Mouse (Mus musculus) brain, adult 2 months (tissue): ENCODE data around the gene Psmd11.
"Not testable (repeated sequence)": the region's sequence is repeated elsewhere in the genome, so short reads cannot be mapped to it uniquely, and the experiment has no call there.

ENCODE experiments used
- DNase-seq: peaks from one replicate; pipeline ENCODE4 v3.0.0; 2011; ENCODE audit warnings: low read depth, low spot score

Psmd11 gene

GRCm38 (mm10) chr11:80426029-80426813, 2.2 kb upstream of the Psmd11 start:
- DNase-seq: not testable (repeated sequence)

DNA sequence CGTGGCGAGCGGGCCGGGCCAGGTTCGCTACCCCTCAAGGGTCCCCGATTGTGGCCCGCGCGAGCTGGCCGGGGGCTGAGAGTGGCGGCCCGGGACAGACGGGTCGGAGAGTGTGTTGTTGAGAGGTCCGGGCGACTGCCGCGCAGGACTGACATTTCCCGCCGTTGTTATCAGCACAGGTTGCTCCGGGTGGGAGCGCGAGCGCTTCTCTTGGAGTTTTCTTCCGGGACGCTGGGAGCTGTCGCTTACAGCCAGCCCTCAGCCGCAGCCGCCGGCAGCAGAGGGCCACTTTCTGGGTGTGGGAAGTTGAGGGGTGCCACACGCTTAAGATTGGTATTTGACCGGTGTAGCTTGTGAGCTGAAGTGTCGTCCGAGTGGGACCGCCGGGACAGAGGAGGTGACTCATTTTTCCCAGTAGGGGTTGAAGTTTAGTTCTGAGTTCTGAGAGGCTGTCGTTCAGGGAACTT, 627 bp downstream of the Psmd11 start:
- DNase-seq: peak; percentile 40

DNA sequence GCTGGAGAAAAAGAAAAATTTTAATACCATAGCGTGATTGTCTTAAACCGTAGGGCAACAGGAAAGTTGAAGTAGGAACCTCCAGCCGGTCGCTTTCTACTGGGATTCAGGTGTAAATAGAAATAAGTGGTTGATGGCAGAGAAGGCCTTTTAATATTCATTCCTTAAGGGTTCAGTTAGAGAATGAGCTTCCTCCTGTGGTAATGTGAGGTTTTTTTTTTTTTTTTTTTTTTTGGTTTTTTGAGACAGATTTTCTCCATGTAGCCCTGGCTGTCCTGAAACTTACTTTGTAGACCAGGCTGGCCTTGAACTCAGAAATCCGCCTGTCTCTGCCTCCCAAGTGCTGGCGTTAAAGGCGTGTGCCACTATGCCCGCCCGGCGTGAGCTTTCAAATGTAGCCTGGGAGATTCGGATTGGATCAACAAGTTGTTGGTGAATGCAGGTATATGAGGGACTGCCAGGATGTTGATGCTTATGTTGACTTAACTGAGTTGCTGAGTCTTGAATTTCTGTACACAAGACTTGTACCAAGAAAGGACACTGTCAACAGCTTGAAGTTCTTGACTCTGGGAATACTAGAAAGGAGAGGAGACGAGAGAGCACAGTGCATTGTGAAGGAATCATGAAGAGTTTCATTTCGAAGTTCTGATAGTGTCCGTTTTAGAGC, 1.2 kb downstream of the Psmd11 start:
- DNase-seq: no peak

GRCm38 (mm10) chr11:80430366-80430910, 2.0 kb downstream of the Psmd11 start:
- DNase-seq: no peak

GRCm38 (mm10) chr11:80446916-80447315, 18.5 kb downstream of the Psmd11 start:
- DNase-seq: no peak

DNA sequence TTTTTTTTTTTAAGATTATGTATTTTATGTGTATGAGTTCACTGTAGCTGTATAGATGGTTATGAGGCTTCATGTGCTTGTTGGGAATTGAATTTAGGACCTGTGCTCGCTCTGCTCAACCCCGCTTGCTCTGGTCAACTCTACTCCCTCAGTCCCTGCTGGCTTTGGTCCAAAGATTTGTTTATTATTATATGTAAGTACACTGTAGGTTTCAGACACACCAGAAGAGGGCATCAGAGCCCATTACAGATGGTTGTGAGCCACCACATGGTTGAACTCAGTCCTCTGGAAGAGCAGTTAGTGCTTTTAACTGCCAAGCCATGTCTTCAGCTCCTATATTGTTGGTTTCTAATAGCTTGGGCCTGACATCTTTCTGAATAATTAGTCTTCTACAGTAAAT, 21.4 kb downstream of the Psmd11 start:
- no peak for DNase-seq

- no peak for DNase-seq
Observed at GRCm38 (mm10) chr11:80452242-80452641, 23.8 kb downstream of the Psmd11 start.

- DNase-seq: no peak
Observed at GRCm38 (mm10) chr11:80453198-80453597, 24.8 kb downstream of the Psmd11 start.

DNA sequence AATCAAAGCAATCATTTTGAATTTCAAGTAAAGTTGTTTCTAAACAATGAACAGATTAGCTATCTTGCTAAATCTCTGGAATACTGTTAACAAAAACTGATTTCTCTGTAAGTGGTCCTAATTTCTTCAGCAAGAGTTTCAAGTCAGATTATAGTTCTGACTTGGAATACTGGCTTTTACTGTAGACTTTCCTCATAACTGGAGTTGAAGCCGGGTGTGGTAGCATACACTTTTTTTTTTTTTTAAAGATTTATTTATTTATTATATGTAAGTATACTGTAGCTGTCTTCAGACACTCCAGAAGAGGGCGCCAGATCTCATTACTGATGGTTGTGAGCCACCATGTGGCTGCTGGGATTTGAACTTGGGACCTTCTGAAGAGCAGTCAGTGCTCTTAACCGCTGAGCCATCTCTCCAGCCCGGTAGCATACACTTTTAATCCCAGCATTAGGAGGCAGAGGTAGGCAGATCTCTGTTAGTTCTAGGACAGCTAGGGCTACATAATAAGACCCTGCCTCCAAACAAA, 35.3 kb downstream of the Psmd11 start:
- DNase-seq: not testable (repeated sequence)

GRCm38 (mm10) chr11:80471836-80472605, 43.6 kb downstream of the Psmd11 start:
- peak; percentile 78 for DNase-seq

- DNase-seq: peak; percentile 95
Observed at GRCm38 (mm10) chr11:80474175-80474691, 45.8 kb downstream of the Psmd11 start.

DNA sequence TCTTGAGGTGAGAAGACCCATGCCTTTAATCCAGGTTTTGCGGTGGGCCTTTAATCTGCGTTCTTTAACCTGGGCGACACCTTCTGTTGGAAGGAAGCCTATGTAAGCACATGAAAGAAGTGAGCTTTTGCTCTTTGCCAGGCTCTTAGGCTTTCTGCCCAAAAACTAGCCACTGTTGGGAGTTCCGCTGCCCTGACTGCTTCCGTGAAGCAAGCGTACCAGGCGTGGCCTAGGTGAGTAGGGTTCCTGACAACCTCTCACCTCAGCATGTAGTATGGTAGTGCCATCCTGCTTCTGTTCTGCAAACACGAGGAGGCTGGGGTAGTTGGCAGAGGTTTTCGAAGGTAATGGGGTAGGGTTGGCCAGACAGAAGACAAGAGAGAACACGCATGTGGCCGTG, 46.4 kb downstream of the Psmd11 start:
- DNase-seq: peak; percentile 8

DNA sequence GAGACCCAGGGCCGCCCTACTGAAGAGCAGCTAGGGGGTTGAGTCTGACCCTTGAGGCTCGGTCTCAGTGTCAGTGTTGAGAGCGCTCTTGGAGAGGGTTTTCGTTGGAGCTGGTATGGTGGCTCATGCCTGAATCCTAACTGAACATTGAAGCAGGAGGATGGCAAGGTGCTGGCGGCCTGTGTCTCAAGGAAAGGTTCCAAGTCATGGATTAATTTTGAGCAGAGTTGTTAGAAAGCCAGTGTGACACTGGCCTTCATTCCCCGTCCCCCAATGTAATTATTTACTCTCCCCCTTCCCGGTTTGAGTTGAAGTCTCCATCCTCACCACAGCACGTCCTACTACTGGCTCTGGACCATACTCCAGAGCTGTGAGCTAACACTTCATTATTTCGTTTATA, 47.1 kb downstream of the Psmd11 start:
- DNase-seq: no peak

DNA sequence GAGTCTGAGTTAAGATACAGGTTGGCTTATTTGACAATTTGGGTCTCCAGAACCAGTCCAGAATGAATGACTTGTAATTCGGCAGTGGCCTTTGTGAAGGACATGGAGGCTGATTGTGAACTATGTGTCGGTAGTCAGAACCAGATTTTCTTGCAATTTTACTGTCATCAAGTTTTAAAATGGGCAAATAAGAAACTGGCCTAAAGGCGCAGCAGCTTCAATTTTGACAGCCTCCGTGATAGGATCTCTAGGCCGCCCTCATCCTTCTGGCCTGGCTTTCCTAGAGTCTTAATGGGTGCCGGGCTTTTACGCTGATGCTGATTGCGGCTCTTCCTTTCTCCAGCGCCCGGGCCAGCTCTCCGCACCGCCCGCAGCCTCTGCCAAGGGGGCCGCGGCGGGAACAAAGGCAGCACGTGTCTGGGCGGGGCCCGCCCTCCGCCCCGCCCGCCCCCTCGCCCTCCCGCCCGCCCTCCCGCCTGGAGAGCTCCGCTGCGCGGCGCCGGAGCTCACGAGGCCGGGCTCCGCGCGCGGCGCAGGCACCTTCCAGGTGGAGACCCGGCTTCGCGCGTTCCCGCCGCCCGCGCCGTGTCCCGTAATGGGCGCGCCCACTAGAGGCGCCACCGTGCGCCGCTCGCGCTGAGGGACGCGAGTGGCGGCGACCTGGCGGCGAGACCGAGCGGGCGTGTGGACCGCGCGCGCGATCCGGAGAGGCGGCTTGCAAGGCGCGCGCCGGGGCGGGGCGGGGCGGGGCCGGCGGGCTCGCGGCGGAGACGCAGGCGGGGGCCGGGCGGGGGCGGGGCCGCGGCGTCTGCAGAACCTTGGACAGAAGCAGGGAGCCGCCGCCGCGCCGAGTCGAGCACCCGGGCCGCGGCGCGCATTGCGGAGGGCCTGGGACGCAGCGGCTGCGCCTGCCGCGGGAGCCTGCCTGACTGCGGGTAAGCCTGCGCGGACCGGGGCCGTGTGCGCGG, 48.1 kb downstream of the Psmd11 start, which contains the start of gene Cdk5r1:
TSS of gene Cdk5r1 (plus strand) at position 802 of the 968 bp plus-strand sequence.
- DNase-seq: peak; percentile 98

DNA sequence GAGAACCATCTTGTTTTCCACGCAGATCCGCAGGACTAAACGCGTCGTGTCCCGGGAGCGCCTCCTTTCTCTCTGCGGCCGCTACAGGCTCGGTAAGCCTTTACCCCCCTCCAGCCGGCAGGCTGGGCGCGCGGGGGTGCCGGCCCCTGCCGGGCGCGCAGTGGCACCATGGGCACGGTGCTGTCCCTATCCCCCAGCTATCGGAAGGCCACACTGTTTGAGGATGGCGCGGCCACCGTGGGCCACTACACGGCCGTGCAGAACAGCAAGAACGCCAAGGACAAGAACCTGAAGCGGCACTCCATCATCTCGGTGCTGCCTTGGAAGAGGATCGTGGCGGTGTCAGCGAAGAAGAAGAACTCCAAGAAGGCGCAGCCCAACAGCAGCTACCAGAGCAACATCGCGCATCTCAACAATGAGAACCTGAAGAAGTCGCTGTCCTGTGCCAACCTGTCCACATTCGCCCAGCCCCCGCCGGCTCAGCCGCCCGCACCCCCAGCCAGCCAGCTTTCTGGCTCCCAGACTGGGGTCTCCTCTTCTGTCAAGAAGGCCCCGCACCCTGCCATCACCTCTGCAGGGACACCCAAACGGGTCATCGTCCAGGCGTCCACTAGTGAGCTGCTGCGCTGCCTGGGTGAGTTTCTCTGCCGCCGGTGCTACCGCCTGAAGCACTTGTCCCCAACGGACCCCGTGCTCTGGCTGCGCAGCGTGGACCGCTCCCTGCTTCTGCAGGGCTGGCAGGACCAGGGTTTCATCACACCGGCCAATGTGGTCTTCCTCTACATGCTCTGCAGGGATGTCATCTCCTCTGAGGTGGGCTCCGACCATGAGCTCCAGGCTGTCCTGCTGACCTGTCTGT, 49.2 kb downstream of the Psmd11 start:
- DNase-seq: peak; percentile 67

DNA sequence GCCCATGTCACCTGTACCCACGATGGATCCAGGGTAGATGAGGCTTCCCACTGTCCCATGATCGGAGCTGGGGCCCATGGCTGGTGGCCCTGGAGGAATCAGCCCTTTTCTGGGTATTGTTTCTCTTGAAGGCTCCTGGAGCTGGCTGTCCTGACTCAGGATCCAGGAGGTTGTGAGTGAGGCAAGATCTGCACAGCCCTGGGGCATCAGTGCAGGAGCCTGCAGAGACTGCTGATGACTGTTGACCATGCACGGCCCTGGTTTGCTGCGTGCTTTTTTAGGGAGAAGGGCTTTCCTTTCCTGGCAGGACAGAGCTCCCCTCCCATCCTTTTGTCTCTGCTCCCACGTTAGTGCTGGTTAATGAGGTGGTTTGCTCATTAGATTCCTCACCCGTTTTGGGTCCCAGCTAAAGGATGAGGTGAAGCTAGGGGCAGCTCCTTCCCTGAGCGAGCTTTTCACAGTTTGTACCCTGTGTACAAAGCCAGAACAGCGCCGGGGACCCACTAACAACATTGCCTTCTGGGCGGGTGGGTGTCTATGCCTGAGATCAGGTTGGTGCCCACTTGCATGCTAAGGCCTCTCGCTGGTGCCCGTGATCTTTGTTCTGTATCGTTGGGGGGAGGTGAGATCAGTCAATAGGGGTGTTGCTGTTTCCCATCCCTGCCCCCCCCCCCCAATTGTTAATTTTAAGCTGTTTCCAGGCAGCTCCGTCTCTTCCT, 50.4 kb downstream of the Psmd11 start:
- peak; percentile 62 for DNase-seq

DNA sequence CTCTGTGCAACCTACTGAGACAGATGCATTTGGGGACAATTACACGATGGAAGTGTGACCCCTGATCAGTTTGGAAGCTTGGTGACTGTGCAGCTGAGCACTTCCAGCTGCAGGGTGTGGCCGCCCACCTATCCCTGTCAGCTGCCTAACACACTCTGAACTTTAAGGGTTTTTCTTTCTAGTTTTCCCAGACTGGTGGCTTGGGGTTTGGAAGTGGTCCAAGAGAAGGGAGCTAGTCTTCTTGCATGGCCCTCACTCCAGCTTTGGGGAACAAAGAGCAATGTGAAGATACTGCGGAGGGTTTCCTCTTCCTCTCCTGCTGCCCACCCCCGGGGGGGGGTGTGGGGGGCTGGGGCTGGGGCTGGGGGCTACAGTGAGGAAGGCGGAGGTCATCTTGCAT, 51.0 kb downstream of the Psmd11 start:
- DNase-seq: peak; percentile 63
